Comparison of ENCODE assay signal across 28 mouse cellular contexts in the genomic region with DNA sequence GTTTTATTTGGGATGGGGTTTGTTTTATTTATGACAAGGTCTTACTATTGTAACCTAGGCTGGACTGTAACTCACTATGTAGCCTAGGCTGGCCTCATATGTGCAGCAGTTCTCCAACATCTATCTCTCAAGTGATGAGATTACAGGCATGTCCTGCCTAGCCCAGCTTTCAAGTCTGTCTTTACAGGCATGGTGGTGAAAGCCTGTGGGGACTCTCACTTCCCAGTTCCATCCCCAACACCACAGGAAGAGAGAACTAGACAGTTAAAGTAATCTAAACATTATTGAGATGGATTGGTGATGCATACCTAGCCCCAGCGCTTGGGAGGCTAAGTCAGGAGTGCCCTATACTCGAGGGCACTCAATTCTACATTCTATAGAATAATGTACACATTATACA.
"Had no signal": no experiment of that assay in that cellular context is flagged by ENCODE, and none has a peak within 500 bp of the region (broad histone marks: within the 10 kb centered on the region; RNA-seq: fewer than 3 reads in every experiment).

No protein-coding gene starts in this region.

- H3K4me2 ChIP-seq: embryonic facial prominence, embryonic 12.5 days; embryonic facial prominence, embryonic 13.5 days; embryonic facial prominence, embryonic 15.5 days; forebrain, embryonic 12.5 days; forebrain, embryonic 13.5 days; forebrain, embryonic 15.5 days had no signal

- H3K9ac ChIP-seq: embryonic facial prominence, embryonic 12.5 days; embryonic facial prominence, embryonic 13.5 days; embryonic facial prominence, embryonic 15.5 days; forebrain, embryonic 12.5 days; forebrain, embryonic 13.5 days; forebrain, embryonic 15.5 days; forebrain, postnatal 0 days had no signal

- H3K9me3 ChIP-seq: embryonic facial prominence, embryonic 10.5 days; embryonic facial prominence, embryonic 12.5 days; embryonic facial prominence, embryonic 13.5 days; embryonic facial prominence, embryonic 15.5 days; forebrain, embryonic 10.5 days; forebrain, embryonic 12.5 days; forebrain, embryonic 13.5 days; forebrain, embryonic 15.5 days had no signal

- H3K4me1 ChIP-seq: forebrain, embryonic 12.5 days had no signal

- H3K4me3 ChIP-seq: embryonic facial prominence, embryonic 10.5 days; embryonic facial prominence, embryonic 12.5 days; embryonic facial prominence, embryonic 13.5 days; embryonic facial prominence, embryonic 15.5 days; erythroblast, embryonic 14.5 days; forebrain, embryonic 10.5 days; forebrain, embryonic 12.5 days; forebrain, embryonic 13.5 days; forebrain, embryonic 15.5 days; gastrocnemius, adult 2 months; heart, adult 2 months had no signal

- DNase-seq: cerebellum, adult 2 months; cerebellum, adult 8-10 months; cerebellum, adult 9-10 months; cerebellum, adult 9-11 months; cerebellum, postnatal 10 days; cerebellum, postnatal 14 days; cerebellum, postnatal 25 days; cerebellum, postnatal 36 days; embryo, embryonic 11 days; forebrain, postnatal 0 days; gastrocnemius, adult 2 months; gastrocnemius, postnatal 10 days; gastrocnemius, postnatal 14 days; gastrocnemius, postnatal 25 days; gastrocnemius, postnatal 36 days; heart, adult 11 months; heart, adult 18-20 months; heart, adult 2 months had no signal

- H3K27me3 ChIP-seq: embryonic facial prominence, embryonic 12.5 days; embryonic facial prominence, embryonic 13.5 days; embryonic facial prominence, embryonic 15.5 days; forebrain, embryonic 12.5 days; forebrain, embryonic 13.5 days; forebrain, embryonic 15.5 days had no signal

- ATAC-seq: forebrain, embryonic 13.5 days; forebrain, embryonic 14.5 days; forebrain, embryonic 15.5 days; forebrain, postnatal 0 days had no signal

- H3K27ac ChIP-seq: embryonic facial prominence, embryonic 10.5 days; embryonic facial prominence, embryonic 12.5 days; embryonic facial prominence, embryonic 13.5 days; embryonic facial prominence, embryonic 15.5 days; forebrain, embryonic 10.5 days; forebrain, embryonic 12.5 days; forebrain, embryonic 13.5 days; forebrain, embryonic 15.5 days; gastrocnemius, adult 2 months; heart, adult 2 months had no signal
